Mouse (Mus musculus) v-Abl transformed pro-B cells (cell line): Measurements from ENCODE around the gene Adgrg4.

ENCODE experiments used
- in situ Hi-C, 2 experiments: fragments of 400-800 bp; cut with MboI; formaldehyde crosslinking; loops; one replicate each; pipeline ENCODE4 v1.15.1; 2025; ENCODE audit not compliant: unreplicated experiment in 2 of 2

Adgrg4 gene

DNA sequence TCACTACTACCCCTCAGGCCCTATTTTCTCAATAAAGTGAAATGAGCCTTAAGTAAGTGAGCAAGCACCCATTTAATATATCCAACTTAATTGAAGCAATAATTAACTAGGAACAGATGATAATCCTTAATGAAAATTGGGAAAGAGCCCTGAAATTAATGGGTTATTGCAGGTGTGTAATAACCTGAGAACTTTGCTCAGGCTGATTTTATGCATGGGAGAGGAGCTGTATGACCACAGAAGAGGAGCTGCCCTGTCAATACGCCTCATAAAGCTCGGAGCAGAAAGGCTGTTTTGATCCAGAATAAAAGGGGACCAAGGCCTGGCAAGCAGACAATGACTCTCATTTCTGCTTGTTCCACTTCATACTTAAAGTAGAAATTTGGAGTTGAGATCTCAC lies at the start of gene Adgrg4:
Adgrg4 (plus strand) TSS at position 301 of the 400 bp plus-strand sequence.
- in situ Hi-C loops, result no loop called here

DNA sequence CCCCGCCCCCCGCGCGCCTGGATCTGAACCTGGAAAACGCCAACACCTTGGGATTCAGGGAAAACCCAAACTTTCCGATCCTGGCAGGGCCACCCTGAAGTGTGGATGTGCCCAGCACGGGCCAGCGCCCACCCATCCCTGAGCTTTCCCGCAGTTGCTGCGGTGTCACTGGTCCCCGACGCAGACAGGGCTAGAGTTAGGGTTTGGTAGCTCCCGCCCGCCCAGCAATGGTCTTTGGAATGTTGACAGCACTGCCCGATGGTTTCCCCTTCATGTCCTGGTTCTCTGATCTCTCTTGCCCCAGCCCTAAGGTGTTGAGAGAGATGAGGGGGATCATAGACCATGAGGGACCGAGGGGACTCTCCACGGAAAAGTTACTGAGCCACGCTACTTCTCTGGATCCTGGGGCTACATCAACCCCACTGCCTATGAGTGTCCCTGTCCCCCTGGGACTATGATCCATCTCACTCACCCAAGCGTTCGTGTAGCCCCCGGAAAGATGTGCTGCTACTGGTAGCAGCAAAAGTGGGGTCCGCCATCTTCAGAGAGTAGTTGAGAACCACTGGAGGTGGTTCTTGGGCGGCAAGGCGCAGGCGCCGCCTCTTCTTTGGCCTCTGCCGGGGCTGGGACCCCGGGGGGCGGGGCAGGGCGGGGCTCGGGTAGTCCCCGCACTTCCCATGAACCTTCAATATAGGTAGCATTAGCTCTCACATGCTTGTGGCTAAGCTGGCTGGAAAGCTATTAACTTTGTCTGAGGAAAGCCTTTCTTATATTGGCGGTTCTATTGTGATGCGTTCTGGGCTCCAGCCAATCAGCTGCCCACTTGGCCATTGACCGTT lies 48.0 kb upstream of the Adgrg4 start, which contains the start of gene Map7d3:
Map7d3 (minus strand) TSS at position 562 of the 839 bp plus-strand sequence.
- in situ Hi-C loops, result no loop called here

DNA sequence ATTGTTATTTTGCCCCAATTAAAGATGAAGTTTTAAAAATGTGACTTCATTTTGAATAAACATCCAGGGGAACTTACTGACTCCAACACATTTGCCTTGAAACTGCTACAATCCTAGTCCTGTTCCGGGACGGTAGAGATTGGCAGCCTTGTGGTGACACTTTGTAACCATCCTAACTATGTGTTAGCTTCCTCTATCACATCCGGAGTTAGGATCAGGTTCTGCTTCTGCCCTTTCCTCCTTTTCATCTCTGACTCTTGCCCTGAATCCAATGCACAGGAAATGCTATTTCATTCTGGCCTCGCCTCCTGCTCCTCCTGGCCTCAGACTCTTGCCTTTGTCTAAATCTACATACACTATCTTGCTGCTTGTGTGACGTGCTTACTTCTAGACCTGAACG lies 42.5 kb upstream of the Adgrg4 start:
- in situ Hi-C loops, result no loop called here

DNA sequence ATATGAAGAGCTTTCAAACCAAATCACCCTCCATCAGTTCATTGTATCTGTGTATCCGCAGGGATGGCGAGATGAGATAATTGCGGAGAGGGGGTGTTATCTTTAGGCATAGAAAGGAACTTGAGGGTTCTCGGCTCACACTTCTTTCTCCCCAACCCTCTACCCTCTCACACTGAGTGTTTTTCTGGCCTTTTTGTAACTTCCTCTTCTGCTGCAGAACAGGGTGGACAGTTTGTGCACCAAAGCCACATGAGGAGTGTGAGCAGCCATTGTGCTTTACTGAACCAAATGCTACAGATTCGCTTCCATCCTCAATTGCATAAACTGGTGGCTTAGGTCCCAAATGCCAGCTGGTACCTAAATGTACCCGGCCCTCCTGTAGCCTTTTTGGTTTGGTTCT lies 34.1 kb upstream of the Adgrg4 start:
- in situ Hi-C loops, result no loop called here

DNA sequence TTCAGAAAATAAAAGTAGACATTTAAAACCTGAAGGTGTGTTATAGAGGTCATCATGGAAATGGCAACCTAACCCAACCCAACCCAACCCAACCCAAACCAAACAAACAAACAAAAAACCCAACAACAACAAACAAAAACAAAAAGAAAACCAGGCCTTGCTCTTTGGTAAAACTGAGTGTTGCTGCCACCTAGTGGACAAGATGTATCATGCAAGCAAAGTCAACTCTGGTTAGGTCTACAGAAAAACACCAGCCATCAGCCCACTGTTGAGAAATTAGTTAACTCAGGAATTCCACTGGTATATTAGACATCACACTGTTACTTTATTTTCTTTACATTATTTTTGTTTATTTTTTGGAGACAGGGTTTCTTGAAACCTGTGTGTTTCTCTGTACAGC lies 30.6 kb upstream of the Adgrg4 start:
- in situ Hi-C loops, result no loop called here

DNA sequence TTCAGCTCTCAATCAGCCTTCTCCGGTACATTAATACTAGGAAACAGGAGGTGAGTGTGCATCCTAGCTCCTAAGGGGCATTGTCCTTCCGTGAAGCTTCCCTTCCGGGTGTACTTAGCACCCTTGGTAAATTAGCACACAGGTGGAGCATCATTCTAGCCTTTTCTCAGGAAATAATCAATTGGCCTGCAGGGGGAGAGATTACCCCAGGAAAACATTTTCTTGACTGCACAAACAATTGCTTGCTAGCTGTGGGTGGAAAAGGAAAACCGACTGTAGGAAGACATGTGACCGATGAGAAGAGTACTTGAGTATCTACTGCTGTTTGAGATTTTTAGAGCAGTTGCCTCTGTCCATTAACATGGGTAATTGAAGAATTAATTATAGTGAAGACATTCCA lies 28.7 kb upstream of the Adgrg4 start:
- in situ Hi-C loops, result no loop called here

DNA sequence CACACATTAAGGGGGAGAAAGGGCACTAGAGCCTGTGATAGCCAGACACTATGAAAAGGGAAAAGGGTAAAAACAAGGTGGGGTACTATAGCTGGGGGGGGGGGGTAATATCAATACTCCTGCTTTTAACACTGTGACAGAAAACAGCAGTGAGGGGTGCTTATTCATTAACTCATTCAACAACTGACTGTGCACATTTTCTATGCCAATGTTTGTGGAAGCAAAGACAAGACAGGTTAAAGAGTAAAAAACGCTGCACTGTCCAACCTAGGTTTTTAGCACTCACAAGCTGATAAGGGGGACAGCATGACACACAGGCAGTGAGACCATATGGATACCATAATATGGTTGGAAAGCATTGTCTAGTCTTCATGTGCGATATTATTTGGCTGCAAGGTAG lies 142.9 kb downstream of the Adgrg4 start:
- in situ Hi-C loops, result no loop called here

DNA sequence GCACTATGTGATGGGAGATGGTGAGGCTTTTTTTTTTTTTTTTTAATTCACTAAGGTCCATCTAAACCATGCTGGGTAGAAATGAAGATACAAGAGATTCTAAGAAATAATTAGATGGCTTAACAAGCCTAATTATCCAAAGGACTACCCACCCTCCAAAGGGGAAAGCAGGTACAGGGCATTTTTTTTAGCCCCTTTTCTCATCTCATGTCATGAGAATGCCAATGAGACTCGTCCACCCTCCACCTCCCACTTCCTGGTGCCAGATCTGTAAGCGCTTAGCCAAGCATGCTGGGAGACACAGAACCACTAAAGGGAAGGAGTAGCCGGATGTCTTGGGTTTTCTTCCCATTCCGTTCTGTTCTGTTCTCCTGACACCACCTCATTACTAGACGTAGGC lies 172.8 kb downstream of the Adgrg4 start, which contains the start of gene Brs3:
Brs3 (plus strand) TSS at position 301 of the 400 bp plus-strand sequence.
- in situ Hi-C loops, result no loop called here

DNA sequence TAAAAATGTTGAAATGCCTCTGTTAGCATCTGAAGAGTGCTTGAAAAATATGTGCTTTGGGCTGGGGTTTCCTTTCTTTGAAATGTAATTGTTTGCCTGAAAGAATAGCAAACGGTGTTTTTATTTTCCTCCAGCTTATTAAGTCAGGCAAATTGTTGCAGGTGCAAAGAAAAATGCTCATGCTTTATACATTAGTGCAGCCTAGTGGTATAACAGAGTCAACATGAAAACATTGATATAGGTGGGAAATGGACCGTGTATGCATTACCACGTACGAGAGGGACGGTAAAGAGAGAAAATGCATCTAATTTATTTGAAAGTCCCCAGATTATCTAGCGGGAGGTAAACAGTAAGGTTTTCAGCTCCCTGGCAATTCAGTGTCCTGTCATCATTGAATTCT lies 173.9 kb downstream of the Adgrg4 start:
- in situ Hi-C loops, result no loop called here
